In genomic region chr15:102256431-102257201, GRCm38 (mm10) we compare ENCODE assay signal across 8 mouse cellular contexts. TPM values are rescaled to one million over a fixed set of nuclear protein-coding genes. Genes with fewer than 3 reads are reported as not detected.
DNase-seq lines count a peak whose midpoint lies in the region; ATAC-seq and TF ChIP-seq lines count a peak whose summit lies in the region.

No protein-coding gene starts in this region.

- H3K9ac ChIP-seq in heart, embryonic 15.5 days = peak overlapping the region; percentile 66
- peak overlapping the region; percentile 63 for H3K9ac ChIP-seq in midbrain, embryonic 11.5 days (ENCODE audit: low read length)

- peak; percentile 10 for ATAC-seq in activated CD4-positive, CD25-positive, alpha-beta regulatory T cell, adult 4 months
- no peak for ATAC-seq in heart, embryonic 15.5 days (replicated peaks; ENCODE audit: insufficient number of reproducible peaks, insufficient read depth, low FRiP score, low read depth)
- ATAC-seq in midbrain, embryonic 11.5 days (ENCODE audit: low FRiP score) = no peak; the same call in 1 of the 2 replicates

- no peaks in the 10 kb centered on the region for H3K36me3 ChIP-seq in heart, embryonic 15.5 days
- no peaks in the 10 kb centered on the region for H3K36me3 ChIP-seq in midbrain, embryonic 11.5 days (ENCODE audit: control insufficient read depth, insufficient read depth, low read length)

- intact Hi-C loops in left cerebral cortex, adult 2 months (cut with DNase I) = loop anchor here (1.0 kb wide), 1 partner anchor 23 kb away; the partner anchor contains the start of gene Mfsd5
- intact Hi-C loops in gastrocnemius, postnatal 36 days (cut with DNase I) = no loop called here

- peak overlapping the region; percentile 75 for H3K4me3 ChIP-seq in left cerebral cortex, adult 2 months
- peak overlapping the region; percentile 63 for H3K4me3 ChIP-seq in heart, embryonic 15.5 days
- peak overlapping the region; percentile 49 for H3K4me3 ChIP-seq in midbrain, embryonic 11.5 days (ENCODE audit: low read depth, low read length)

- peaks cover 81% of the 10 kb centered on the region for H3K27me3 ChIP-seq in heart, embryonic 15.5 days
- peaks cover 34% of the 10 kb centered on the region for H3K27me3 ChIP-seq in midbrain, embryonic 11.5 days (ENCODE audit: control insufficient read depth, insufficient read depth, low read length)

- 8% methylated on average over 22 of the region's 22 CpGs for WGBS in heart, embryonic 15.5 days
- WGBS in midbrain, embryonic 11.5 days = 7% methylated on average over 22 of the region's 22 CpGs

- no peak for TF ChIP-seq CTCF in left cerebral cortex, adult 2 months (IDR thresholded peaks at IDR 0.05)

- peak overlapping the region; percentile 89 for H3K27ac ChIP-seq in left cerebral cortex, adult 2 months
- H3K27ac ChIP-seq in heart, embryonic 15.5 days = peak overlapping the region; percentile 71
- H3K27ac ChIP-seq in midbrain, embryonic 11.5 days (ENCODE audit: low read depth, low read length) = no peak overlapping the region

- no peak for DNase-seq in left cerebral cortex, adult 2 months (ENCODE audit: extremely low spot score in 1 of 2, low spot score in 2 of 2)
- DNase-seq in left cerebral cortex, adult 9 months (ENCODE audit: low spot score in 2 of 2) = no peak
- DNase-seq in midbrain, embryonic 11.5 days (ENCODE audit: low spot score, missing footprints) = peak; percentile 93
- DNase-seq in spleen, adult 18-20 months = no peak
- no peak for DNase-seq in ovary, postnatal 36 days (ENCODE audit: low spot score)
- no peak for DNase-seq in gastrocnemius, postnatal 36 days

- peak overlapping the region; percentile 96 for H3K4me2 ChIP-seq in heart, embryonic 15.5 days
- H3K4me2 ChIP-seq in midbrain, embryonic 11.5 days = peak overlapping the region; percentile 74

- peaks cover 24% of the 10 kb centered on the region for H3K4me1 ChIP-seq in heart, embryonic 15.5 days (replicated peaks)
- peaks cover 16% of the 10 kb centered on the region for H3K4me1 ChIP-seq in midbrain, embryonic 11.5 days (ENCODE audit: control insufficient read depth, insufficient read depth, low read length)

- H3K9me3 ChIP-seq in heart, embryonic 15.5 days (replicated peaks) = no peaks in the 10 kb centered on the region
- H3K9me3 ChIP-seq in midbrain, embryonic 11.5 days (ENCODE audit: control insufficient read depth, low read length) = no peaks in the 10 kb centered on the region

RNA-seq across cellular contexts. Expression of gene Rarg, which starts 0.7 kb away (rescaled TPM):
- total RNA-seq in left cerebral cortex, adult 2 months (2021) = 10 to 100 TPM; 13.8 to 17.1 TPM
- 10 to 100 TPM; 16.9 to 24.8 TPM for polyA plus RNA-seq in activated CD4-positive, CD25-positive, alpha-beta regulatory T cell, adult 4 months (2017; shearing (Covaris generic))
- polyA plus RNA-seq in heart, embryonic 15.5 days (2015; fragmentation: Nextera tagmentation; extraction: Ambion mirVana) = 7.9 and 15.8 TPM in 2 replicates
- polyA plus RNA-seq in midbrain, embryonic 11.5 days (2014; fragmentation: Nextera tagmentation; extraction: Ambion mirVana) = 10.1 and 10.5 TPM in 2 replicates
- 1 to 10 TPM; 9.3 to 9.9 TPM for total RNA-seq in gastrocnemius, postnatal 36 days (2021)

RNA-seq across cellular contexts. Expression of gene Gm9918, which starts 13.7 kb away (rescaled TPM):
- total RNA-seq in left cerebral cortex, adult 2 months (2021) = not detected
- polyA plus RNA-seq in activated CD4-positive, CD25-positive, alpha-beta regulatory T cell, adult 4 months (2017; shearing (Covaris generic)) = not detected
- not detected in 2 replicates for polyA plus RNA-seq in heart, embryonic 15.5 days (2015; fragmentation: Nextera tagmentation; extraction: Ambion mirVana)
- polyA plus RNA-seq in midbrain, embryonic 11.5 days (2014; fragmentation: Nextera tagmentation; extraction: Ambion mirVana) = 0.15 and 0.23 TPM in 2 replicates
- not detected for total RNA-seq in gastrocnemius, postnatal 36 days (2021)

RNA-seq across cellular contexts. Expression of gene Mfsd5, which starts 22.6 kb away (rescaled TPM):
- total RNA-seq in left cerebral cortex, adult 2 months (2021) = 10 to 100 TPM; 40.6 to 42.8 TPM
- 10 to 100 TPM; 36.7 to 40.7 TPM for polyA plus RNA-seq in activated CD4-positive, CD25-positive, alpha-beta regulatory T cell, adult 4 months (2017; shearing (Covaris generic))
- polyA plus RNA-seq in heart, embryonic 15.5 days (2015; fragmentation: Nextera tagmentation; extraction: Ambion mirVana) = 39.3 and 47.4 TPM in 2 replicates
- polyA plus RNA-seq in midbrain, embryonic 11.5 days (2014; fragmentation: Nextera tagmentation; extraction: Ambion mirVana) = 50.8 and 53.0 TPM in 2 replicates
- 10 to 100 TPM; 12.8 to 13.4 TPM for total RNA-seq in gastrocnemius, postnatal 36 days (2021)

RNA-seq across cellular contexts. Expression of gene Itgb7, which starts 24.9 kb away (rescaled TPM):
- 1 to 10 TPM in 1 of 2 experiments, under 1 TPM in 1; 0.86 to 1.3 TPM for total RNA-seq in left cerebral cortex, adult 2 months (2021)
- polyA plus RNA-seq in activated CD4-positive, CD25-positive, alpha-beta regulatory T cell, adult 4 months (2017; shearing (Covaris generic)) = 100 to 1,000 TPM; 511 to 537 TPM
- polyA plus RNA-seq in heart, embryonic 15.5 days (2015; fragmentation: Nextera tagmentation; extraction: Ambion mirVana) = 1.7 and 8.9 TPM in 2 replicates
- 0.15 and 0.55 TPM in 2 replicates for polyA plus RNA-seq in midbrain, embryonic 11.5 days (2014; fragmentation: Nextera tagmentation; extraction: Ambion mirVana)
- 1 to 10 TPM in 1 of 2 experiments, under 1 TPM in 1; 0.69 to 1.3 TPM for total RNA-seq in gastrocnemius, postnatal 36 days (2021)

RNA-seq across cellular contexts. Expression of gene Espl1, which starts 39.5 kb away (rescaled TPM):
- total RNA-seq in left cerebral cortex, adult 2 months (2021) = 1 to 10 TPM; 1.1 to 1.5 TPM
- 1 to 10 TPM; 3.6 to 5.0 TPM for polyA plus RNA-seq in activated CD4-positive, CD25-positive, alpha-beta regulatory T cell, adult 4 months (2017; shearing (Covaris generic))
- 14.7 and 20.0 TPM in 2 replicates for polyA plus RNA-seq in heart, embryonic 15.5 days (2015; fragmentation: Nextera tagmentation; extraction: Ambion mirVana)
- polyA plus RNA-seq in midbrain, embryonic 11.5 days (2014; fragmentation: Nextera tagmentation; extraction: Ambion mirVana) = 29.4 and 33.3 TPM in 2 replicates
- under 1 TPM; 0.74 to 0.87 TPM for total RNA-seq in gastrocnemius, postnatal 36 days (2021)
